Mouse (Mus musculus) midbrain, embryonic 13.5 days (tissue): Measurements from ENCODE around the gene R3hdm2. TPM values are rescaled to one million over a fixed set of nuclear protein-coding genes. Genes with fewer than 3 reads are reported as not detected.
A peak's percentile ranks its signal among the peaks of the same experiment; 100 is the strongest.

Experiments used
- ATAC-seq: fragments of 200-750 bp; cut with Nextera tagmentation; 2 replicates; pipeline ENCODE4 v1.8.0; 2017; ENCODE audit warnings: mild to moderate bottlenecking, moderate TSS enrichment, moderate library complexity
- H3K27ac ChIP-seq: fragments of 300-500 bp; sonication (generic); 2 replicates; pipeline ENCODE4 v1.5.1; 2015; ENCODE audit warnings: inconsistent platforms, mild to moderate bottlenecking, moderate library complexity
- H3K27me3 ChIP-seq: fragments of 300-500 bp; sonication (generic); 2 replicates; pipeline ENCODE4 v1.6.1; 2015; ENCODE audit warnings: mild to moderate bottlenecking, inconsistent platforms
- H3K36me3 ChIP-seq: fragments of 300-500 bp; sonication (generic); 2 replicates; pipeline ENCODE4 v1.6.1; 2015; ENCODE audit warnings: mild to moderate bottlenecking, inconsistent platforms
- H3K4me1 ChIP-seq: fragments of 300-500 bp; sonication (generic); replicated peaks from 2 replicates; pipeline ENCODE4 v1.6.1; 2015; ENCODE audit warnings: inconsistent platforms
- H3K4me2 ChIP-seq: fragments of 300-500 bp; sonication (generic); replicated peaks from 2 replicates; pipeline ENCODE4 v1.6.1; 2015; ENCODE audit warnings: moderate library complexity, mild to moderate bottlenecking, inconsistent platforms
- H3K4me3 ChIP-seq: fragments of 300-500 bp; sonication (generic); replicated peaks from 2 replicates; pipeline ENCODE4 v1.5.1; 2015; ENCODE audit warnings: mild to moderate bottlenecking, inconsistent platforms
- H3K9ac ChIP-seq: fragments of 300-500 bp; sonication (generic); replicated peaks from 2 replicates; pipeline ENCODE4 v1.6.1; 2015; ENCODE audit warnings: mild to moderate bottlenecking, inconsistent platforms
- H3K9me3 ChIP-seq: fragments of 300-500 bp; sonication (generic); 2 replicates; pipeline ENCODE4 v1.6.1; 2016; ENCODE audit warnings: mild to moderate bottlenecking, inconsistent platforms
- WGBS: fragments of 180-500 bp; shearing (Covaris S2); methylation state at CpG from one replicate; pipeline ENCODE4 v1.1.7; 2015; 5-methylcytosine and 5-hydroxymethylcytosine counted together
- polyA plus RNA-seq: library from polyadenylated mRNA; unstranded; fragments of >200 nt; fragmentation: Nextera tagmentation; extraction: Ambion mirVana; gene quantifications from 2 replicates; pipeline ENCODE4 v1.2.1, GENCODE M21; 2015

Gene R3hdm2
- polyA plus RNA-seq, 1 experiment from 2014 or later, result 36.1 TPM

DNA sequence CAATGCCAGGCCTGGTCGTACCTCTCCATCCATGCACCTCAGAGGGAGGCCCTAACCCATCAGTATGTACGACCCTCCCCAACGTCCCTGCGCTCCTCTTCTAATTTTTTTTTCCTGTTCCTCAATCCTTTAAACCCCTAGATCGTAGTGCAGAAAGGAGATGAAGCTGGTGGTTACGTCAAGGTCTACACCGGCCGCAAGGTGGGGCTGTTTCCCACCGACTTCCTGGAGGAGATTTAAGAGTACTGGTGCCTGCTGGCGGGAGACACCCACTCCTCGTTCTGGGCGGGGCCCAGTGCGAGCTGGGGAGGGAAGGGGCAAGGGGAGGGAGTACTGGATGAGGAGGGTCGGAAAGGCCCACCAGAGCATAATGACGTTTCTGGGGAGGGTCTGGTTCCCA, 128.1 kb downstream of the R3hdm2 start:
- Histone ChIP-seq H3K36me3 (peaks cover 7% of the 10 kb centered on the region), H3K9me3 (no peaks in the 10 kb centered on the region), H3K27ac (no peak overlapping the region), H3K4me1 (peaks cover 56% of the 10 kb centered on the region), H3K9ac (0 out of 2 replicates have a peak overlapping the region, but pooled peaks have one; percentile 36), H3K27me3 (peaks cover 20% of the 10 kb centered on the region), H3K4me3 (no peak overlapping the region), H3K4me2 (peak overlapping the region; percentile 82)
- 3% methylated on average over 15 of the region's 15 CpGs for WGBS
- ATAC-seq, result no peak

DNA sequence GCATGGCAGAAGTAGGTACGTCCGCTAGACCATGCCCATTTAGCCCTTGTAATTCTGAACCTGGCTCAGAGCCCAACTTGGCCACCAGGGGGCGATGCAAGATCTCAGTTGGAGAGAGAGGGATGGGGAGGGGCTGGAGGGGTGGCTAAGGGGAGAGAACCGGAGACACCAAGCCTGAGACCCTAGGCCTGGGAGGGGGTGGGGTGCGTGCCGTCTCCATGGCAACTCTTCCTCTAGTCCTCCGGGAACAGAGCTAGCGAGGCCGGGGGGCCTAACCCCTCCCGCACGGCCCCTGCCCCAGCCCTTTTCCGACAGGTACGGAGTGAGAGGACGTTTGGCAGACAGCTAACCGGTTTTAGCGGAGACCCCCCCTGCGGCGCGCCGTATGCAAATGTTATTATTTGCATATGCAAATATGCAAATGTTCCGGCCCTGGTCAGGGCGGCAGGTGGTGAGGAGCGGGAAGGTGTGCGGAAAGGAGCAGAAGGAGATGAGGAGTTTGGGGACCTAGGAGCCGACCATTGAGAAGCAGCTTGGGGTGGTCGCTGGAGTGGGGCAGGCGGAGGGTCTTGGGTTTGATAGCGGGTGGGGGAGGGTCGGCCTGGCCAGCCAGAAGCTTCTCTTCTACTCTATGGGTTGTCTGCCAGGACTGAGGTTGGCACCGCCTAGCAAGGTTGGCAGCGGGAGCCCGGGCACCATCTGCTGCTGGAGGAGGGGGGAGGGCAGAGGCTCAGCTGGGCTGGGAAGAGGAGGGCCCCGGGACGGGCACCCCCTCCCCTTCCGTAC, 129.1 kb downstream of the R3hdm2 start:
- H3K27me3 ChIP-seq, result peaks cover 21% of the 10 kb centered on the region
- H3K27ac ChIP-seq, result peak overlapping the region; percentile 97
- peak overlapping the region; percentile 82 for H3K4me2 ChIP-seq
- peak overlapping the region; percentile 38 for H3K4me3 ChIP-seq
- peaks cover 66% of the 10 kb centered on the region for H3K4me1 ChIP-seq
- ATAC-seq, result peak; percentile 70
- peaks cover 7% of the 10 kb centered on the region for H3K36me3 ChIP-seq
- 1% methylated on average over 34 of the region's 35 CpGs for WGBS
- H3K9ac ChIP-seq, result peak overlapping the region; percentile 70
- H3K9me3 ChIP-seq, result no peaks in the 10 kb centered on the region

DNA sequence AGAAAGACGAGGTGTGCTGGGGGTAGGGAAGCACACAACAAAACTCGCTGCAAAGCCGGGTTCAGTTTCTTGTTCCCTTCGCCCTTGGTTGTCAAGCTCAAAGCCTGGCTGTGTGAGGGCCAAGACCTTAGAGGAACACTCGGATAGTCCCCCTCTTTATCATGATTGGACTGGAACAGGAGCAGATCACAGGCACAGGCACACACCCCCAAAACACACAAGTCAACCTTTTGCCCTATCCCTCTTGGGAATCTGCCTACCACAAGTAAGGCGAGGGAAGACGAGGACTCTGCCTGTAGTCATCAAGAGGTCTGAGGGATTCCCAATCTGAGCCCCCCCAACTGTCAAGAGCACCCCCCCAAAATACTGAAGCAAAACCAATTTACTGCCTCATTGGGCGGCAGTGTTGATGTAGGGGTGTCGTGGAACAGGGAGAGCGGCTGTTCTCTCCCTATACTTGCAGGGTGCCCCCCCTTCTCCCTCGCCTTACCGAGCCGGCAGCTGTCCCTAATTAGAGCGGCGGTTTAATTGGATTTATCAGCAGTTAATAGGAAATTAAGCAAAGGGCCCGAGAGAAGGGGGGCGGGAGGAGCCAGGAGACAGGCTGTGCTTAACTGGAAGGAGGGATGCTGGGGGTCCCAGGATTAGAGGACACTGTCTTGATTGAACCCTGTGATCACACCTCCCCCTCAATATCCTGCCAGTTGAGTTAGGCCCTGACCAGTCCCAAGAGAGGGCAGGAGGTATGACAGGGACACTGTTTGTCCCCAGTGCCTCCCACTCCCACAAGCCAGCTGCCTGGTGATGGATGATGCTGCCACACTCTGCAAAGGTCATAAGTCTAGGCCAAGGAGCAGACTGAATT, 129.9 kb downstream of the R3hdm2 start:
- 5% methylated on average over 17 of the region's 17 CpGs for WGBS
- Histone ChIP-seq H3K9ac (peak overlapping the region; percentile 70), H3K4me2 (peak overlapping the region; percentile 82), H3K27me3 (peaks cover 29% of the 10 kb centered on the region), H3K36me3 (peaks cover 7% of the 10 kb centered on the region), H3K9me3 (no peaks in the 10 kb centered on the region), H3K4me1 (peaks cover 74% of the 10 kb centered on the region), H3K27ac (peak overlapping the region; percentile 97), H3K4me3 (peak overlapping the region; percentile 45)
- no peak for ATAC-seq

DNA sequence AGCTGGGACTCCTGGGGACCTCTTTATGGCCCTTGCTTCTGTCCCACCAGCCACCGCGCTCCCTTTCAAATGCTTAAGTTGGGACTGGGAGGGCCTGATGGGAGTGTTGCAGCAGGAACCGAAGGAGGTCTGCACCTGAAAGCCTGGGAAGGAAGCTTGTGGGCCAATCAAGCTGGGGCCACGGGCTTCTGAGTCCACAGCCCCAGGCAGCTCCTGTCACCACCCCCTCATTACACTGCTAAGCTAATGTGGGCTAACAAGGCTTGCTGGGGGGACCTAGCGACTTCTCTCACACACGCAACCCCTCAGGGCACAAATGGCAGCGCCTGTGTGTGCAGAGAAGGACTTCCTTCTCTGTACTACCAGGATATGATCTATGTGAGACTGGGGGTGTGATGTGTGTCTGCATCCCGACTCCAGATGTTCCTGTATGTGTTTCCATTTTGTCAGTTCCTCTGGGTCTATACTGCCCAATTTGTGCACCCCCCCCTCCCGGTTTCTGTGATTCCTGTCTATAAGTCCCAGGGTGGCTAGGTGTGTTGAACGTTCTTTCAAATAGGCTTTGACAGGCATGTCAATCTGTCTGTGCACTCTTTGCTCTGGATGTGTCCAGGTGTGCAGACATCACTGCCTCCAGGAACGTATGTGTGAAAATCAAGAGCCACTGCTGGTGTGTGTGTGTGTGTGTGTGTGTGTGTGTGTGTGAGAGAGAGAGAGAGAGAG, 130.9 kb downstream of the R3hdm2 start:
- peak overlapping the region; percentile 97 for H3K27ac ChIP-seq
- H3K4me2 ChIP-seq, result peak overlapping the region; percentile 82
- H3K9ac ChIP-seq, result peak overlapping the region; percentile 70
- no peak for ATAC-seq
- peaks cover 84% of the 10 kb centered on the region for H3K4me1 ChIP-seq
- H3K36me3 ChIP-seq, result 0 out of 2 replicates have a peak, but pooled peaks cover under 1% of the 10 kb centered on the region
- peak overlapping the region; percentile 45 for H3K4me3 ChIP-seq
- 6% methylated on average over 11 of the region's 11 CpGs for WGBS
- H3K9me3 ChIP-seq, result no peaks in the 10 kb centered on the region
- peaks cover 37% of the 10 kb centered on the region for H3K27me3 ChIP-seq

DNA sequence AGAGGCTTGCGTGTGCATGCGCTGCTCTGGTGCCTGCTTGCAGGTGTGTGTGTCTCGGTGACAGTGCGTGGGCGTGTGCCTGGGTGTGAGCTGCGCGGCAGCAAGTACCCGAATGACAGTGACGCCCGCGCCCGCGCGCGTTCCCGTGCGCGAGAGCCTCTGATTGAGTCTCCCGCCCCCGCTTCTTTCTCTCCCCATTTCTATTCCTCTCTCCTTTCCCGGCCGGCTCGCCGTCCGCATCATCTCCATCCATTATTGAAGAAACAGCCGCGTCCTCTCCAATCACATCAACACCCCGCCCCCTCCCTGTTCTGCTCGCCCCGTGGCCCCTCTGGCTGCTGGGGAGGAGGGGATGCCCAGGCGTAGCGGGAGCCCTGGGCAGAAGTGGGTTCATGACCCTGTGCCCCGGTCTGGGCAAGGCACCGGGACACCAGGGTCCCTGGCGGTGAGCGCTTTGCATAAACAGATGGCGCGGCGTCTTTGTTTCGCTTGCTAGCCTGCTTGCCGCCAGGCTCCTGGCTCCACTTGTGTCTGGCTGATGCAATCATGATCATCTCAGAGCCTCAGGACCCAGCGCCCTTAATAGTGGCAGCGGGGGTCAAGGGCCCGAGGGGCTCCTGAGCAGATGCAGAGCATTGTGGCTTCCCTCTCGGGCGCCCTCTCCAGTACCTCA, 131.6 kb downstream of the R3hdm2 start:
- peak; percentile 11 for ATAC-seq

DNA sequence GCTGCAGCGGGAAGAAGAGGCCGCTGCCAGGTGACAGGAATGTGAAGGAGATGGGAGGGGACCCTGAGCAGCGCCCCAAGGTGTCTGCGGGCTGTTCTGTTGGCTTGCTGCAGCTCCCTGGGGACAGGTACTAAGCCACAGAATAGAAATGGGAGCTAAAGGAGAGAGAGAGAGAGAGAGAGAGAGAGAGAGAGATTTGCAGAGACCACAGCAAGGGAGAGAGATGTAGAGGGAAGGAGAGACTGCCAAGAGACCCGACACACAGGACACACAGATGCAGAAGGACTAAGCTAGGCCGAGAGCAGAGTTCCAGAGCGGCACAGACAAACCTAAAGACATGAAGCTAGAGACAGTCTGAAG, 132.2 kb downstream of the R3hdm2 start:
- H3K4me2 ChIP-seq, result peak overlapping the region; percentile 82
- H3K4me1 ChIP-seq, result peaks cover 96% of the 10 kb centered on the region
- WGBS, result 1% methylated on average over 7 of the region's 7 CpGs
- peak overlapping the region; percentile 70 for H3K9ac ChIP-seq
- ATAC-seq, result no peak
- no peaks in the 10 kb centered on the region for H3K36me3 ChIP-seq
- no peaks in the 10 kb centered on the region for H3K9me3 ChIP-seq
- peak overlapping the region; percentile 97 for H3K27ac ChIP-seq
- H3K4me3 ChIP-seq, result peak overlapping the region; percentile 45
- H3K27me3 ChIP-seq, result peaks cover 36% of the 10 kb centered on the region

More for the DNA sequence above, 131.6 kb downstream of the R3hdm2 start:
- peak overlapping the region; percentile 82 for H3K4me2 ChIP-seq
- under 1% methylated on average over 45 of the region's 46 CpGs for WGBS
- H3K4me3 ChIP-seq, result peak overlapping the region; percentile 45
- peak overlapping the region; percentile 70 for H3K9ac ChIP-seq
- H3K27me3 ChIP-seq, result peaks cover 36% of the 10 kb centered on the region
- no peaks in the 10 kb centered on the region for H3K36me3 ChIP-seq
- no peaks in the 10 kb centered on the region for H3K9me3 ChIP-seq
- peaks cover 91% of the 10 kb centered on the region for H3K4me1 ChIP-seq
- peak overlapping the region; percentile 97 for H3K27ac ChIP-seq

DNA sequence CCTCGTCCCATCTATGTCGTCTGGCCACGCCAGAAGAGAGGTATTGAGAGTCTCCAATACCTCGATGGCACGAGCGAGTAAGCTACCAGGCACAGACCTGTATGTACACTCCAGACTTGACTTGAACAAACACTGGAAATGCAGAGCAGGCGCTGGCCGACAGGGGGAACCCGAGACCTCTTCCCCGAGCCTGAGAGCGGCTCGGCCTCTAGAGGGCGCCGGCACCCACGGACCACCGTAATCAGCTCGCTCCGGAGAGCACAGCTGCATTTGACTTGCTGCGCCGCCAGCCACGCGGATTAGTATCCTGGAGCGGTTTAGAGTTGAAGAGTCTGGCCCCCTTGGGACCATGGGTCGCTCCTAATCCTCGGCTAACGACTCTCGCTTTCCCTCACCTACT, 132.7 kb downstream of the R3hdm2 start:
- Histone ChIP-seq H3K9ac (peak overlapping the region; percentile 70), H3K4me2 (peak overlapping the region; percentile 82), H3K4me3 (peak overlapping the region; percentile 45), H3K9me3 (no peaks in the 10 kb centered on the region), H3K4me1 (peaks cover 96% of the 10 kb centered on the region), H3K27ac (peak overlapping the region; percentile 97), H3K27me3 (peaks cover 36% of the 10 kb centered on the region), H3K36me3 (peaks cover 4% of the 10 kb centered on the region; the same call in 1 of the 2 replicates)
- peak; percentile 32 for ATAC-seq
- under 1% methylated on average over 27 of the region's 27 CpGs for WGBS

DNA sequence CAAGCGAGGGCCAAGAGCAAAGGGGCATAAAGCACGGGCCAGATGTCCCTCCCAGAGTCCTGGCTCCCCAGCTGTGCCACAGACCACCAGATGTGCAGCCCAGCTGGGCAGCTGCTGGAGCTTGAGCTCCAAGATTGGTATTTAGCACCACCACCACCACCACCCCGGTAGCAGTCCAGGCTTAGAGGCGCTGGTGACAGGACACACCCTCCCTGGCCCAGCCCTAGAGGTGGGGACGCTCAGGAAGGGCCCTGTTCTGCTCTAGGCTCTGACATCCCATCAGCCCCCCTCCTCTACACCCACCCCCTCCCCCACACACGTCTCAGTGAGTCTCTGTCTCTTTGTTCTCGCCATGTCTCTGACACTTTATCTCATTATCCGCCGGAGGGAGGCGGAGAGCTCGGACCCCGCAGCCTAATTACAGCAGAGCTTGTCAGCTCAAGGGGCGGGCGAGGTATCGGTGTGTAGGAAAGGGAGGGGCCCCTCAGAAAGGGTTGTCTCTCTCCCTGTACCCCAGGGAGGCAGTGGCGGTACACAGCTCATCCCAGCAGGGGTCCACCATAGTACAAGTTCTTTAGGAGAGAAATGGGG, 133.5 kb downstream of the R3hdm2 start:
- ATAC-seq, result peak; percentile 17; the same call in 1 of the 2 replicates
- peak overlapping the region; percentile 82 for H3K4me2 ChIP-seq
- under 1% methylated on average over 16 of the region's 16 CpGs for WGBS
- peaks cover 44% of the 10 kb centered on the region for H3K27me3 ChIP-seq
- H3K4me1 ChIP-seq, result peaks cover 88% of the 10 kb centered on the region
- H3K9ac ChIP-seq, result peak overlapping the region; percentile 43; the same call in 1 of the 2 replicates
- H3K27ac ChIP-seq, result peak overlapping the region; percentile 97
- peak overlapping the region; percentile 45 for H3K4me3 ChIP-seq
- H3K9me3 ChIP-seq, result no peaks in the 10 kb centered on the region
- peaks cover 12% of the 10 kb centered on the region for H3K36me3 ChIP-seq

DNA sequence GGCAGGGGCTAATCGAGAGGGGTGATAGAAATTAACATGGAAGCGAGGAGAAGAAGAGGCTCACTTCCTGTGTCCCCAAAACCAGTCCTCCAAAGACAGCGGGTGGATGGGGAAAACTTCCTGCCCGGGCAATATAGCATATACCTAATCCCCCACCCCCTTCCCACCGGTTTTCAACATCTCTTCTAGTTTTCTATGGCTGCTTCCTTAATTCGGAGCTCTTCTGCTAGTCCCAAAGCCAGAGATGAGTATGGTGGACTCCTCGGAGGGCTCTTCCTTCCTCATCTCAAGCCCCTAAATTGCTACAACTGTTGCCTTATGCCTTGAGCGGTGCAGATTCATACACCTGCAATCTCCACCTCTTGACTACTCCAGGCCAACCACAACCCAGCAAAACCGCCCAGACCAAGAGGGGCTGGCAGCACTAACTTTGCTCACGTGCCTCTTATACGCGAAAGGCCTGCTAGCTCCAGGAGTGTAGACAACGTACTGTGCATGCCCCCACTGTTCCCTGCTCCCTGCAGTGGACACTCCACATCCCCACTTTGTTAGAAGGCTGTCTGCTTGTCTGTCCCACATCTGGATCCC, 134.1 kb downstream of the R3hdm2 start:
- Histone ChIP-seq H3K9ac (no peak overlapping the region; the same call in 1 of the 2 replicates), H3K4me2 (peak overlapping the region; percentile 82), H3K9me3 (no peaks in the 10 kb centered on the region), H3K4me1 (peaks cover 83% of the 10 kb centered on the region), H3K36me3 (peaks cover 18% of the 10 kb centered on the region), H3K4me3 (no peak overlapping the region), H3K27me3 (peaks cover 47% of the 10 kb centered on the region), H3K27ac (peak overlapping the region; percentile 97; the same call in 1 of the 2 replicates)
- ATAC-seq, result no peak
- WGBS, result 14% methylated on average over 13 of the region's 13 CpGs

DNA sequence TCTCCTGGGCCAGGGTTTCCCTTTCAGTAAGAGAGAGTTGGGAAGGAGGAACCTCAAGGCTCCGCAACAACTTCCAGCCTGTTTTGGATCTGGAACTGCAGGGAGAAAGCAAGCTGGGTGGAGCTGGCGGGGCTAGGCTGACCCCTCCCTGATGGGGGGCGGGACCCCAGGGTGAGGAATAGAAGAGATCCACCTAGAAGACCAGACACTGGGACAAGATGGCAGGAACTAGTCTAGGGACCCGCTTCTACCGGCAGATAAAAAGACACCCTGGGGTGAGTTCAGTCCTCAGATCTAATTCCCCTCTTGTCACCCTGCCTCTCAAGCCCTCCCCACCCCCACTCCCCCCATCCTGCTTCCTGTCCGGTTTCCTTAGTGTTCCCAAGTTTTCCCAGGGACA, 134.6 kb downstream of the R3hdm2 start, which contains the start of gene Ndufa4l2:
TSS of gene Ndufa4l2 (plus strand) at position 204 of the 400 bp plus-strand sequence.
- Histone ChIP-seq H3K4me1 (peaks cover 78% of the 10 kb centered on the region), H3K27ac (peak within 1 kb of the TSS; percentile 97), H3K9ac (peak within 1 kb of the TSS; percentile 16; the same call in 1 of the 2 replicates), H3K27me3 (peaks cover 47% of the 10 kb centered on the region), H3K36me3 (peaks cover 19% of the 10 kb centered on the region), H3K4me3 (no peak within 1 kb of the TSS; the same call in 1 of the 2 replicates), H3K4me2 (peak within 1 kb of the TSS; percentile 82), H3K9me3 (no peaks in the 10 kb centered on the region)
- 14% methylated on average over 6 of the region's 6 CpGs for WGBS
- ATAC-seq, result no peak
